23 mouse cellular contexts compared by ENCODE assay signal in the genomic region with DNA sequence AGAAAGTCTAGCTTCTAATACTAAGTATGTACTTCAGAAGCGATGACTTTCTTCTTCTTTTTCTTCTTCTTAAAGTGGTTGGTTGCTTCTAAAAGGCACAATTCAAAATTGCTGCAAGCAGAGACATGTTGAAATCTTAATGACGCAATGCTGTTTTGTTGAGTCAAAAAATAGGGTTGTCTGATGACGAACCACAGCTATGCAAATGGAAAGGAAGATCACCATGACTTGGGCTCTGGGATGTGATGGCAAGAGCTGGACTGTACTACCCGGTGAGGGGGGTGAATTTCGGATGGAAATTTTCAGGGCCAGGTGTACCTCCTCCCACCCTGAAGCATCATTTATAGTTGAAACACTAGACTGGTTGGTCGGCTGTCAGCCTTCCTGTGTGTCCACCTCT. TPM values are rescaled to one million over a fixed set of nuclear protein-coding genes. Genes with fewer than 3 reads are reported as not detected.
DNase-seq lines count a peak whose midpoint lies in the region; ATAC-seq lines count a peak whose summit lies in the region.
"Had no signal": no experiment of that assay in that cellular context is flagged by ENCODE, and none has a peak within 500 bp of the region (broad histone marks: within the 10 kb centered on the region; RNA-seq: fewer than 3 reads in every experiment).

No protein-coding gene starts in this region.

- intact Hi-C loops in heart, postnatal 10 days (cut with DNase I), result no loop called here

- no peak overlapping the region for H3K27ac ChIP-seq in midbrain, embryonic 13.5 days
- H3K27ac ChIP-seq: embryonic facial prominence, embryonic 15.5 days; intestine, embryonic 15.5 days; neural tube, embryonic 13.5 days had no signal

- H3K9me3 ChIP-seq in midbrain, embryonic 13.5 days, result no peaks in the 10 kb centered on the region
- H3K9me3 ChIP-seq: embryonic facial prominence, embryonic 15.5 days; intestine, embryonic 15.5 days; neural tube, embryonic 13.5 days had no signal

- no peak overlapping the region for H3K4me3 ChIP-seq in midbrain, embryonic 13.5 days (replicated peaks)
- H3K4me3 ChIP-seq: embryonic facial prominence, embryonic 15.5 days; intestine, embryonic 15.5 days; neural tube, embryonic 13.5 days had no signal

- WGBS in midbrain, embryonic 13.5 days, result 90% methylated on average over 6 of the region's 6 CpGs

- no peak overlapping the region for H3K9ac ChIP-seq in midbrain, embryonic 13.5 days (replicated peaks)
- H3K9ac ChIP-seq: embryonic facial prominence, embryonic 15.5 days; intestine, embryonic 15.5 days; neural tube, embryonic 13.5 days had no signal

- peaks cover 11% of the 10 kb centered on the region for H3K4me1 ChIP-seq in midbrain, embryonic 13.5 days (replicated peaks)

- ATAC-seq in monocyte, adult 5-6 weeks (replicated peaks; ENCODE audit: insufficient number of reproducible peaks, low FRiP score, low TSS enrichment, poor library complexity, severe bottlenecking), result peak; percentile 66
- ATAC-seq in midbrain, embryonic 13.5 days, result no peak
- ATAC-seq: forebrain, embryonic 16.5 days; hindbrain, embryonic 16.5 days; intestine, embryonic 15.5 days had no signal

- no peak overlapping the region for H3K4me2 ChIP-seq in midbrain, embryonic 13.5 days (replicated peaks)
- H3K4me2 ChIP-seq: embryonic facial prominence, embryonic 15.5 days; intestine, embryonic 15.5 days; midbrain, embryonic 11.5 days; neural tube, embryonic 13.5 days had no signal

- no peaks in the 10 kb centered on the region for H3K36me3 ChIP-seq in midbrain, embryonic 13.5 days
- H3K36me3 ChIP-seq: embryonic facial prominence, embryonic 15.5 days; G1E; intestine, embryonic 15.5 days; neural tube, embryonic 13.5 days had no signal

- 0 out of 2 replicates have a peak, but pooled peaks cover 3% of the 10 kb centered on the region for H3K27me3 ChIP-seq in midbrain, embryonic 13.5 days
- H3K27me3 ChIP-seq: embryonic facial prominence, embryonic 15.5 days; intestine, embryonic 15.5 days; neural tube, embryonic 13.5 days had no signal

- peak; percentile 67 for DNase-seq in 3T3-L1 (ENCODE audit: low read depth, low spot score)
- DNase-seq in 416B (ENCODE audit: low read depth), result peak; percentile 88
- peak; percentile 51 for DNase-seq in lung, postnatal 25 days (ENCODE audit: low spot score)
- DNase-seq in embryo, embryonic 9.5 days (ENCODE audit: extremely low spot score), result no peak
- DNase-seq in heart, postnatal 10 days, result no peak
- DNase-seq: adrenal gland, postnatal 10 days; cerebellum, adult 8-10 months; gastrocnemius, postnatal 25 days; kidney, adult 9 months; kidney, postnatal 14 days; right cerebral cortex, postnatal 4 days; thymus, adult 2 months; thymus, postnatal 4 days had no signal

RNA-seq across cellular contexts. Expression of gene Lypd6b, which starts 22.0 kb away (rescaled TPM):
- total RNA-seq in monocyte, adult 5-6 weeks (2017), result 0.68 to 1.5 TPM in 2 of 3 replicates, not detected in the other
- polyA plus RNA-seq in midbrain, embryonic 13.5 days (2015; fragmentation: Nextera tagmentation; extraction: Ambion mirVana), result 2.6 and 3.3 TPM in 2 replicates
- under 1 TPM in 1 of 2 experiments, not detected in 1; 0.29 TPM for total RNA-seq in heart, postnatal 10 days (2021)
- total RNA-seq: gastrocnemius, postnatal 25 days; liver, adult 2 months had no signal
- polyA plus RNA-seq: G1E; liver, adult 2 months had no signal

Comparison
In these comparisons a context has a peak if more than half of its experiments do, and no peak if none do; other contexts are left out.
1. DNase-seq: peak in 3T3-L1 (single experiment), 416B (single experiment) and lung, postnatal 25 days (single experiment); none in embryo, embryonic 9.5 days (single experiment) and heart, postnatal 10 days (0 of 2).